Mouse (Mus musculus): ENCODE data around the gene Abraxas1.

GRCm38 (mm10) chr5:100837907-100838306 is 17.1 kb upstream of the Abraxas1 start:
- no peak for TF ChIP-seq CTCF (IDR thresholded peaks at IDR 0.05; ENCODE audit: control insufficient read depth, insufficient read depth, low read length)
- no peak for TF ChIP-seq POLR2A (IDR thresholded peaks at IDR 0.05; ENCODE audit: borderline replicate concordance, control insufficient read depth, low read depth, low read length)

Measured in bone marrow, adult 2 months (tissue).